Mouse (Mus musculus): ENCODE measurements around the gene Cfap70.
A peak's percentile ranks its signal among the peaks of the same experiment; 100 is the strongest.

Gene Cfap70

GRCm38 (mm10) chr14:20423046-20423445 is 29.0 kb downstream of the Cfap70 start:
- DNase-seq (ENCODE audit: low spot score in 2 of 2) = no peak

GRCm38 (mm10) chr14:20422257-20422656 is 29.8 kb downstream of the Cfap70 start:
- DNase-seq (ENCODE audit: low spot score in 2 of 2) = peak; percentile 15 to 27

- peak in 1 of 2 experiments; percentile 32 for DNase-seq (ENCODE audit: low spot score in 2 of 2)
Measured at GRCm38 (mm10) chr14:20400071-20400470, 52.0 kb downstream of the Cfap70 start.

- DNase-seq (ENCODE audit: low spot score in 2 of 2) = peak; percentile 29 to 34
Measured at GRCm38 (mm10) chr14:20398864-20399263, 53.2 kb downstream of the Cfap70 start.

GRCm38 (mm10) chr14:20397220-20397619 is 54.8 kb downstream of the Cfap70 start:
- DNase-seq (ENCODE audit: low spot score in 2 of 2) = no peak

- DNase-seq (ENCODE audit: low spot score in 2 of 2) = peak; percentile 97 to 98
Measured at GRCm38 (mm10) chr14:20393205-20393913, 58.7 kb downstream of the Cfap70 start, which contains the start of gene Mrps16. TSS of gene Mrps16 (minus strand) at chr14:20393634.

- DNase-seq (ENCODE audit: low spot score in 2 of 2) = no peak
Measured at GRCm38 (mm10) chr14:20392326-20392725, 59.7 kb downstream of the Cfap70 start.

GRCm38 (mm10) chr14:20389446-20390079 is 62.5 kb downstream of the Cfap70 start:
- no peak for DNase-seq (ENCODE audit: low spot score in 2 of 2)

GRCm38 (mm10) chr14:20388441-20389129 is 63.4 kb downstream of the Cfap70 start, which contains the start of gene Dnajc9:
TSS of gene Dnajc9 (minus strand) at chr14:20388910.
- DNase-seq (ENCODE audit: low spot score in 2 of 2) = peak; percentile 93 to 94

- DNase-seq (ENCODE audit: low spot score in 2 of 2) = peak; percentile 84 to 85
Measured at GRCm38 (mm10) chr14:20379753-20380430, 72.1 kb downstream of the Cfap70 start.

- peak; percentile 50 to 58 for DNase-seq (ENCODE audit: low spot score in 2 of 2)
Measured at GRCm38 (mm10) chr14:20379087-20379640, 72.9 kb downstream of the Cfap70 start.

GRCm38 (mm10) chr14:20378313-20379061 is 73.5 kb downstream of the Cfap70 start:
- DNase-seq (ENCODE audit: low spot score in 2 of 2) = peak; percentile 76 to 82

GRCm38 (mm10) chr14:20377112-20377521 is 74.9 kb downstream of the Cfap70 start:
- DNase-seq (ENCODE audit: low spot score in 2 of 2) = no peak

GRCm38 (mm10) chr14:20371854-20372253 is 80.2 kb downstream of the Cfap70 start:
- no peak for DNase-seq (ENCODE audit: low spot score in 2 of 2)

- peak; percentile 68 to 74 for DNase-seq (ENCODE audit: low spot score in 2 of 2)
Measured at GRCm38 (mm10) chr14:20370798-20371197, 81.2 kb downstream of the Cfap70 start.

- DNase-seq (ENCODE audit: low spot score in 2 of 2) = no peak
Measured at GRCm38 (mm10) chr14:20368271-20368670, 83.8 kb downstream of the Cfap70 start.

- no peak for DNase-seq (ENCODE audit: low spot score in 2 of 2)
Measured at GRCm38 (mm10) chr14:20363230-20363629, 88.8 kb downstream of the Cfap70 start.

GRCm38 (mm10) chr14:20347991-20348541 is 104.0 kb downstream of the Cfap70 start, which contains the start of the genes Ecd and Fam149b:
TSS of gene Ecd (minus strand) at chr14:20348121.
TSS of gene Fam149b (plus strand) at chr14:20348162.
- peak; percentile 90 to 94 for DNase-seq (ENCODE audit: low spot score in 2 of 2)

GRCm38 (mm10) chr14:20347441-20347990 is 104.5 kb downstream of the Cfap70 start:
- DNase-seq (ENCODE audit: low spot score in 2 of 2) = no peak

- no peak for DNase-seq (ENCODE audit: low spot score in 2 of 2)
Measured at GRCm38 (mm10) chr14:20345885-20346284, 106.1 kb downstream of the Cfap70 start.

All from spleen, postnatal 36 days (tissue).